Mouse (Mus musculus) frontal cortex, adult 2 months (tissue): ENCODE results near the gene Fgfbp3. TPM values are rescaled to one million over a fixed set of nuclear protein-coding genes. Genes with fewer than 3 reads are reported as not detected.
A peak's percentile ranks its signal among the peaks of the same experiment; 100 is the strongest.
"Not testable (repeated sequence)": the region's sequence is repeated elsewhere in the genome, so short reads cannot be mapped to it uniquely, and the experiment has no call there.

Experiments
- DNase-seq, 2 experiments: peaks; one replicate each; pipeline ENCODE4 v3.0.0; 2022; ENCODE audit warnings: low spot score in 1 of 2; ENCODE audit errors: extremely low spot score in 1 of 2
- polyA plus RNA-seq: library from polyadenylated mRNA; depleted of rRNA; stranded (reverse); fragments of >200 nt; gene quantifications from 2 replicates; pipeline ENCODE4 v1.2.3, GENCODE M21; 2012

Fgfbp3 gene
- polyA plus RNA-seq, 1 experiment, result 11.9 TPM

DNA sequence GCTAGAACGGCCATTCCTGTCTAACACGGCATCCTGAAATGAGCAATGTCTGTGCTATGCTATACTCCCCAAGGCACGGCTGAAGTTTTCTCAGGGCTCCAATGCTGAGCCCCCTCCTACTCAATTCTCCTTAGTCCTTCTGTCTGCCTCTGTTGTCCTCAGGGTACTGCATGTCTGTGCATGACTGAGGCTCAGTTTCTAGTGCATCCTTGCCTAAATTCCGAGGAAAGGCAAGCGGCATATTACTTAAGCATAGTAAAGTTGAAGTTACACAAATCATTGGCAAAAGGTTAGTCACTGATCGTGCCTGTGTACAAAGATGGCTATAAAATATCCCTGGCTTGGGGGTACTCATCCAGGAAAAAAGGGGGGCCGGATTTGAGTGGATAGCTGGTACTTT lies 6.4 kb downstream of the Fgfbp3 start:
- DNase-seq, result no peak

- peak in 1 of 2 experiments; percentile 65 for DNase-seq
These were observed 8.9 kb downstream of the Fgfbp3 start for GRCm38 (mm10) chr19:36910424-36911045.

DNA sequence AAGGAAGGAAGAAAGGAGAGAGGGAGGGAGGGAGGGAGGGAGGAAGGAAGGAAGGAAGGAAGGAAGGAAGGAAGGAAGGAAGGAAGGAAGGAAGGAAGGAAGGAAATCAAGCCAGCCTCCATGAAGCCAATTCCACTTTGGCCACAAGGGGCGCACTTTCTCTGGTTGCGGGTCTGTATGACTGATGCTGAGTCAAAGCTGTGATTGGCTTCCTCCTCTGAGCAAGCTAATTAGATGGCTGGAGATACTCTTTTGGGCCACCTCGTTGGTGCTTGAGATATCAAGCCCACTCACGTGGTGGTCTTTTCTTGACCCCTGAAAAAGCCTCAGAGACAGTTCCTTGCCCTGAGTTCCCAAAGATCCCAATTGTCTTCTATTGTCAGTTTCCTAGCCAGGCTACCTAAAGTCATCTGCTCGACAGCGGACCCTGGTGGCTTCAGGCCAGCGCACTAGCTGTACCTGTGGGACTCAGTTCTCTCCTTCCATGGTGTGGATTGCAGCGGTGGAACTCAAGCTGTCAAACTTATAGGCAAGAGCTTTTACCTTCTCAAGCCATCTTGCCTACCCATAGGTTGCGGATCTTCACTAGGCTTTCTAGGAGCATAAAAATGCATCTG lies 9.6 kb downstream of the Fgfbp3 start:
- peak in 1 of 2 experiments; percentile 66 for DNase-seq

GRCm38 (mm10) chr19:36909150-36909549 lies 10.3 kb downstream of the Fgfbp3 start:
- no peak for DNase-seq

- DNase-seq, result peak in 1 of 2 experiments; percentile 53
These were observed 15.0 kb downstream of the Fgfbp3 start for GRCm38 (mm10) chr19:36904211-36905007.

DNA sequence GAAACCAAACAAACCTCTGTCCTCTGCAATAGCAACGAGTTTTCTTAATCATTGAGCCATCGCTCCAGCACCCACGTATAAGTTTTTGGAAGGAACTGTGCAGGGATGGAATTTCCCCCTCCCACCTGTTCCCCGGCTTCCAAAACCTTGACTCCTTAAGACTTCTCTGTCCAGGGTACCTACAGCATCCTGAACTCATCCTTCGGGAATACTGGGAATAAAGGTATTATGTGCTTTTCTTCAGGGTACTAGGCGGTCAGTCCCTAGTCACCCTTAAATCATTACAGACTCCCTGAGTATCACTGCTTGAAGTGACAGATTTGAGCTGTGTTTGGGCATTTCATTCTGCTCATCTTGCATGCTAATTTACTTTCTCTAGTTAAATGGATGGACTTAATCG lies 16.0 kb downstream of the Fgfbp3 start:
- DNase-seq, result no peak

- DNase-seq, result no peak
These were observed 21.6 kb downstream of the Fgfbp3 start for GRCm38 (mm10) chr19:36897778-36898177.

- no peak for DNase-seq
These were observed 22.4 kb downstream of the Fgfbp3 start for GRCm38 (mm10) chr19:36896791-36897569.

DNA sequence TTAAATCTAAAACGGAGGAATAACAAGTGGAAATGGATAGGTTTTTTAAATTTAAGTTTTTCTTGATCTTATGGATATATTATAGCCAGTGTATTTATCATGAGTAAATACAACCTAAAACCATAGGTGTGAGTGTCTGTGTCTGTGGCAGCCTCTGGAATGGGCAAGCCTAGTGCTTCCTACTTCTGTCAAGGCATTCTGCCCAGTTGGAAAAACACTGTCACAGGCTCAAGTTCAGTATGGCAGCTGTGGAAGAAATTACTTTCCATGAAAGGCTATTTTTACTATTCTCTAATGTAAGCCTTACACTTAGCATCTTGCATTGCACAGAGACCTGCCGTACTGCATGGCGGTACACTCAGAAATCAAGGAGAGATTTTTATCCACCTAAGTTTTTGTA lies 27.7 kb downstream of the Fgfbp3 start:
- no peak for DNase-seq

GRCm38 (mm10) chr19:36887706-36888105 lies 31.7 kb downstream of the Fgfbp3 start:
- DNase-seq, result no peak

DNA sequence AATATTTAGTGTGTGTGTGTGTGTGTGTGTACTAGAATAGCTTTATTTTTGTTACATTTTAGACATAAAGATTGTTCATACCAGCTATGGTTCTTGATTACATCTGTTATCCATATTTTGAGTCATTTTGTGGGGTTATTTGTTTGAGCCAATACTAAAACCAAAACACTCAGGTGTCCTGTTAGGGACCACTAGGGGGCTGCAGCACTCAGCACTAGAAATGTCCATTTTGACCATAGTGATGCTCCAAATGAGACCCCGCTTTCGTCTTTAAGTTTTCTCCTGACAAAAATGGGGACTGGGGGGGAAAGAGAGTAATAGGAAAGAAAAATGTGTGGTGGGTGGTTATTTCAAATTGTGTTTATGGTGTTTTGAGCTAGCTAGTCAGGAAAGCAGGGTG lies 33.1 kb downstream of the Fgfbp3 start:
- DNase-seq, result no peak

DNA sequence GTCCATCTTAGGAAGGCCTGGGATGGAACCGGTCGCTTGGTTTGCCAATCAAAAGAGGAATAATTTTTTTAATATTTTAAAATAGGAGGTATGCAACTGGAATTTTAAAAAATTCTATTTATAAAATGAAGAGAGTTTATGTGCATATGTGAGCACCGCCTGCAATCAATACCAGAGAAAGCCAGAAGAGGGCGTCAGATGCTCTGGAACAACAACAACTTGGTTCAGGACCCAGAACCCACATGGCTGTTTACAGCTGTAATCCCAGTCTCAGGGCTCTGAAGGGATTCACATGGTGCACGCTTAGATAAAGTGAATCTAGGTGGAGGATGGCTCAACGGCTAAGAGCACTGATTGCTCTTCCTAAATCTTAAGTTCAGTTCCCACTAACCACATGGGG lies 36.3 kb downstream of the Fgfbp3 start:
- DNase-seq, result peak in 1 of 2 experiments; percentile 36

- DNase-seq, result no peak
These were observed 40.5 kb downstream of the Fgfbp3 start for GRCm38 (mm10) chr19:36878743-36879495.

GRCm38 (mm10) chr19:36877329-36877728 lies 42.1 kb downstream of the Fgfbp3 start:
- no peak for DNase-seq

DNA sequence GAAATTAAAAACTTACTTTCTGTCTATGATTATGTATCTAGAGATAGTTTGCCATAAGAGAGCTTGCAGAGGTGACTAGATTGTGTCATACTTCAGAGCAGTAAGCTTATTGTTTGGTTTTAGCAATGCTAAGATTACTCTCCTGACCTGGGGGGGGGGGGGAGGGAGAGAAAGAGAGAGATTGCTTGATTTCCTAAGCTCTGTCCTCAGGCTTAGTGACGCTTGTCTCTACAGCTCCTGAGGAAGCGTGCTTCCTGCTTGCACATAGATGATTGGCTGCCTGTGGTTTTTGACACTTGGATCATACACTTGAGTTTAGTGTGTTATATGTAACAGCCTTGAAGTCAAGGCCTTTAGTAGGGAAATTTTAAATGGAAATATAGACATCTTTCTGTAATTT lies 44.8 kb downstream of the Fgfbp3 start:
- DNase-seq, result no peak

DNA sequence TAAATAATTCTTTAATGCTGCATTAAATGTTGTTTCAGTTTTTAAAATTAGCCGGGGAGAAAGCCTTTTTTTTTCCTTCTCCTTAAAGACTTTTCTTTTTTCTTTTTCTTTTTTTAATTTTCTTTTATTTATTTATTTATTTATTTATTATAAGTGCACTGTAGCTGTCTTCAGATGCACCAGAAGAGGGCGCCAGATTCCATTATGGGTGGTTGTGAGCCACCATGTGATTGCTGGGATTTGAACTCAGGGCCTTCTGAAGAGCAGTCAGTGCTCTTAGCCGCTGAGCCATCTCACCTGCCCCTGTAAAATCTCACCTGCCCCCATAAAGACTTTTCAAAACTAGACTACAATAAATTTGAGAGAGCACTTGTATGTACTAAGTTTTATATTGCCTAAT lies 50.7 kb downstream of the Fgfbp3 start:
- not testable (repeated sequence) for DNase-seq
